Mouse (Mus musculus) neural tube, embryonic 11.5 days (tissue): ENCODE results near the gene Ttc41. TPM values are rescaled to one million over a fixed set of nuclear protein-coding genes. Genes with fewer than 3 reads are reported as not detected.

Experiments
- ATAC-seq: fragments of 200-750 bp; cut with Nextera tagmentation; 2 replicates; pipeline ENCODE4 v1.8.0; 2017; ENCODE audit warnings: moderate number of reproducible peaks, mild to moderate bottlenecking, moderate TSS enrichment, moderate library complexity; ENCODE audit not compliant: insufficient read depth, low FRiP score, low TSS enrichment
- DNase-seq: peaks from one replicate; pipeline ENCODE4 v3.0.0-alpha.2; 2015; ENCODE audit warnings: low spot score
- H3K27ac ChIP-seq: fragments of 300-500 bp; sonication (generic); 2 replicates; pipeline ENCODE4 v1.5.1; 2014; ENCODE audit warnings: low read depth, mild to moderate bottlenecking, low read length
- H3K27me3 ChIP-seq: fragments of 300-500 bp; sonication (generic); 2 replicates; pipeline ENCODE4 v1.6.1; 2014; ENCODE audit warnings: mild to moderate bottlenecking, low read length, mixed read lengths; ENCODE audit not compliant: control insufficient read depth, insufficient read depth
- H3K36me3 ChIP-seq: fragments of 300-500 bp; sonication (generic); 2 replicates; pipeline ENCODE4 v1.6.1; 2014; ENCODE audit warnings: mild to moderate bottlenecking, low read length, moderate library complexity, mixed read lengths; ENCODE audit not compliant: control insufficient read depth, insufficient read depth
- H3K4me1 ChIP-seq: fragments of 300-500 bp; sonication (generic); 2 replicates; pipeline ENCODE4 v1.6.1; 2014; ENCODE audit warnings: low read length, mixed read lengths; ENCODE audit not compliant: control insufficient read depth, insufficient read depth
- H3K4me2 ChIP-seq: fragments of 300-500 bp; sonication (generic); 2 replicates; pipeline ENCODE4 v1.6.1; 2014; ENCODE audit warnings: low read depth, mild to moderate bottlenecking, moderate library complexity
- H3K4me3 ChIP-seq: fragments of 300-500 bp; sonication (generic); 2 replicates; pipeline ENCODE4 v1.5.1; 2014; ENCODE audit warnings: low read depth, low read length
- H3K9ac ChIP-seq: fragments of 300-500 bp; sonication (generic); 2 replicates; pipeline ENCODE4 v1.6.1; 2014; ENCODE audit warnings: mild to moderate bottlenecking, low read length
- H3K9me3 ChIP-seq: fragments of 300-500 bp; sonication (generic); 2 replicates; pipeline ENCODE4 v1.6.1; 2016; ENCODE audit warnings: low read length; ENCODE audit not compliant: control insufficient read depth
- WGBS: fragments of 180-500 bp; shearing (Covaris S2); extraction: QIAGEN DNeasy Blood & Tissue Kit; methylation state at CpG from one replicate; pipeline ENCODE4 v1.1.7; 2014; 5-methylcytosine and 5-hydroxymethylcytosine counted together
- polyA plus RNA-seq: library from polyadenylated mRNA; unstranded; fragments of >200 nt; fragmentation: Nextera tagmentation; extraction: Ambion mirVana; gene quantifications from 2 replicates; pipeline ENCODE4 v1.2.1, GENCODE M21; 2014

Ttc41 gene
- polyA plus RNA-seq, 1 experiment from 2014 or later: 2.3 TPM

GRCm38 (mm10) chr10:86794794-86795535 lies 89.4 kb downstream of the Ttc41 start:
- ATAC-seq: no peak
- 87% methylated on average over 9 of the region's 9 CpGs for WGBS
- no peaks in the 10 kb centered on the region for H3K36me3 ChIP-seq

GRCm38 (mm10) chr10:86796073-86796741 lies 90.6 kb downstream of the Ttc41 start:
- ATAC-seq: no peak
- Histone ChIP-seq H3K4me3 (no peak overlapping the region), H3K9me3 (no peaks in the 10 kb centered on the region), H3K36me3 (no peaks in the 10 kb centered on the region), H3K27me3 (no peaks in the 10 kb centered on the region), H3K4me1 (no peaks in the 10 kb centered on the region), H3K27ac (no peak overlapping the region), H3K9ac (no peak overlapping the region), H3K4me2 (no peak overlapping the region)
- 95% methylated on average over 5 of the region's 5 CpGs for WGBS
- DNase-seq: no peak

More at GRCm38 (mm10) chr10:86794794-86795535, 89.4 kb downstream of the Ttc41 start:
- Histone ChIP-seq H3K4me2 (no peak overlapping the region), H3K4me3 (no peak overlapping the region), H3K9me3 (no peaks in the 10 kb centered on the region), H3K27me3 (no peaks in the 10 kb centered on the region), H3K27ac (no peak overlapping the region), H3K9ac (no peak overlapping the region), H3K4me1 (no peaks in the 10 kb centered on the region)
- DNase-seq: no peak

- Histone ChIP-seq H3K27me3 (no peaks in the 10 kb centered on the region), H3K27ac (no peak overlapping the region), H3K9me3 (no peaks in the 10 kb centered on the region), H3K9ac (no peak overlapping the region), H3K4me1 (no peaks in the 10 kb centered on the region), H3K4me3 (no peak overlapping the region), H3K36me3 (no peaks in the 10 kb centered on the region), H3K4me2 (no peak overlapping the region)
- ATAC-seq (no peak), DNase-seq (no peak)
- 91% methylated on average over 1 of the region's 1 CpGs for whole genome bisulfite sequencing
Measured at GRCm38 (mm10) chr10:86807362-86807761, 101.8 kb downstream of the Ttc41 start.

GRCm38 (mm10) chr10:86808013-86808758 lies 102.6 kb downstream of the Ttc41 start:
- H3K27me3 ChIP-seq: no peaks in the 10 kb centered on the region
- H3K4me3 ChIP-seq: no peak overlapping the region
- ATAC-seq: no peak
- H3K9ac ChIP-seq: no peak overlapping the region
- DNase-seq: no peak
- no peaks in the 10 kb centered on the region for H3K4me1 ChIP-seq
- no peaks in the 10 kb centered on the region for H3K36me3 ChIP-seq
- no peaks in the 10 kb centered on the region for H3K9me3 ChIP-seq
- H3K27ac ChIP-seq: no peak overlapping the region
- 84% methylated on average over 15 of the region's 15 CpGs for WGBS
- H3K4me2 ChIP-seq: no peak overlapping the region

- no peaks in the 10 kb centered on the region for H3K4me1 ChIP-seq
- no peaks in the 10 kb centered on the region for H3K27me3 ChIP-seq
- H3K36me3 ChIP-seq: no peaks in the 10 kb centered on the region
- H3K4me2 ChIP-seq: no peak overlapping the region
- ATAC-seq (no peak), DNase-seq (no peak)
- no peaks in the 10 kb centered on the region for H3K9me3 ChIP-seq
- H3K9ac ChIP-seq: no peak overlapping the region
- no peak overlapping the region for H3K4me3 ChIP-seq
- WGBS: 91% methylated on average over 9 of the region's 9 CpGs
- H3K27ac ChIP-seq: no peak overlapping the region
Measured at GRCm38 (mm10) chr10:86810000-86810399, 104.4 kb downstream of the Ttc41 start.

- Histone ChIP-seq H3K9me3 (no peaks in the 10 kb centered on the region), H3K27ac (no peak overlapping the region), H3K27me3 (no peaks in the 10 kb centered on the region), H3K36me3 (no peaks in the 10 kb centered on the region), H3K4me3 (no peak overlapping the region), H3K4me1 (no peaks in the 10 kb centered on the region), H3K4me2 (no peak overlapping the region), H3K9ac (no peak overlapping the region)
- DNase-seq (no peak), ATAC-seq (no peak)
- 93% methylated on average over 5 of the region's 5 CpGs for WGBS
Measured at GRCm38 (mm10) chr10:86810612-86811011, 105.0 kb downstream of the Ttc41 start.

GRCm38 (mm10) chr10:86814292-86815131 lies 108.9 kb downstream of the Ttc41 start:
- no peak overlapping the region for H3K4me3 ChIP-seq
- ATAC-seq: no peak
- WGBS: 81% methylated on average over 19 of the region's 19 CpGs
- no peak overlapping the region for H3K4me2 ChIP-seq
- no peak for DNase-seq
- no peaks in the 10 kb centered on the region for H3K9me3 ChIP-seq
- no peak overlapping the region for H3K27ac ChIP-seq
- no peaks in the 10 kb centered on the region for H3K36me3 ChIP-seq
- H3K9ac ChIP-seq: no peak overlapping the region
- H3K4me1 ChIP-seq: peaks cover 4% of the 10 kb centered on the region; the same call in 1 of the 2 replicates
- H3K27me3 ChIP-seq: no peaks in the 10 kb centered on the region

GRCm38 (mm10) chr10:86815133-86815532 lies 109.5 kb downstream of the Ttc41 start:
- Histone ChIP-seq H3K27me3 (no peaks in the 10 kb centered on the region), H3K36me3 (no peaks in the 10 kb centered on the region), H3K9me3 (no peaks in the 10 kb centered on the region), H3K4me1 (peaks cover 8% of the 10 kb centered on the region; the same call in 1 of the 2 replicates), H3K4me3 (no peak overlapping the region), H3K9ac (no peak overlapping the region), H3K4me2 (no peak overlapping the region), H3K27ac (no peak overlapping the region)
- no peak for DNase-seq
- no peak for ATAC-seq
- WGBS: 86% methylated on average over 7 of the region's 7 CpGs
